In the genomic region with DNA sequence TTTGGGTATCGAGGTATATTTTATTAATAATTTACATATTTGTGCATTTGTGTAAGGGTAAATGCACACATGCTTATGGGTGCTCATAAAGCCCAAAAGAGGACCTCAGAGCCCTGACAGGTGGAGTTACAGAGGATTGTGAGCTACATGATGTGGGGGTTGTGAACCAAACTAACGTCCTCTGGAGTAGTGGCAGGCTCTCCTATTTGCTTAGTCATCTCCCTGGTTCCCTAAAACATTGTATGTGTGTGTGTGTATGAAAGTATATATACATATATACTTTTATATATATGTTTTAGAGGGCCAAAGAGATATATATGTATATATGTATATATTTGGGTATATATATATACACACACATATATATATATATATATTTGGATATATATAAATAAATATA, we compare ENCODE assay signal across 38 mouse cellular contexts. TPM values are rescaled to one million over a fixed set of nuclear protein-coding genes. Genes with fewer than 3 reads are reported as not detected.
"Had no signal": no experiment of that assay in that cellular context is flagged by ENCODE, and none has a peak within 500 bp of the region (broad histone marks: within the 10 kb centered on the region; RNA-seq: fewer than 3 reads in every experiment).

No protein-coding gene starts in this region.

- H3K9ac ChIP-seq: heart, embryonic 13.5 days; heart, embryonic 15.5 days; hindbrain, embryonic 14.5 days; intestine, embryonic 15.5 days; limb, embryonic 12.5 days; liver, embryonic 12.5 days; liver, embryonic 14.5 days had no signal

- H3K4me2 ChIP-seq: heart, embryonic 11.5 days; heart, embryonic 13.5 days; heart, embryonic 15.5 days; hindbrain, embryonic 14.5 days; intestine, embryonic 15.5 days; limb, embryonic 12.5 days; liver, embryonic 12.5 days had no signal

- H3K27ac ChIP-seq: heart, adult 2 months; heart, embryonic 13.5 days; heart, embryonic 15.5 days; hindbrain, embryonic 14.5 days; intestine, embryonic 15.5 days; layer of hippocampus, adult 2 months; left cerebral cortex, adult 2 months; limb, embryonic 10.5 days; limb, embryonic 12.5 days; liver, embryonic 12.5 days; liver, embryonic 14.5 days had no signal

- H3K9me3 ChIP-seq: heart, embryonic 15.5 days; intestine, embryonic 15.5 days; limb, embryonic 10.5 days; limb, embryonic 12.5 days; liver, embryonic 12.5 days had no signal

- H3K4me3 ChIP-seq: heart, adult 2 months; heart, embryonic 13.5 days; heart, embryonic 15.5 days; intestine, embryonic 15.5 days; layer of hippocampus, adult 2 months; left cerebral cortex, adult 2 months; limb, embryonic 10.5 days; limb, embryonic 12.5 days; liver, embryonic 12.5 days had no signal

- H3K27me3 ChIP-seq: heart, embryonic 13.5 days; heart, embryonic 15.5 days; intestine, embryonic 15.5 days; limb, embryonic 12.5 days; liver, embryonic 12.5 days had no signal

- DNase-seq: gastrocnemius, postnatal 14 days; heart, adult 11 months; heart, adult 2 months; heart, postnatal 14 days; heart, postnatal 36 days; kidney, adult 18-20 months; kidney, adult 8-10 months; kidney, postnatal 10 days; kidney, postnatal 25 days; kidney, postnatal 4 days; layer of hippocampus, postnatal 36 days had no signal

- H3K36me3 ChIP-seq: heart, embryonic 13.5 days; heart, embryonic 15.5 days; intestine, embryonic 15.5 days; limb, embryonic 10.5 days; limb, embryonic 12.5 days; liver, embryonic 12.5 days had no signal

- ATAC-seq: hindbrain, embryonic 16.5 days; inflammation-experienced regulatory T-cells, adult 6 months; intestine, embryonic 15.5 days; intestine, postnatal 0 days; liver, embryonic 12.5 days had no signal

- H3K4me1 ChIP-seq: heart, embryonic 13.5 days; heart, embryonic 15.5 days; intestine, embryonic 15.5 days; limb, embryonic 10.5 days; limb, embryonic 12.5 days; liver, embryonic 12.5 days had no signal

RNA-seq across cellular contexts. Expression of a gene that starts 36.4 kb away (rescaled TPM):
- total RNA-seq: gastrocnemius, adult 18-20 months; gastrocnemius, adult 8-10 months; gastrocnemius, postnatal 14 days; gastrocnemius, postnatal 4 days; heart, adult 2 months; heart, postnatal 14 days; heart, postnatal 36 days; hematopoietic stem cell, adult 5-6 weeks; layer of hippocampus, adult 2 months; layer of hippocampus, postnatal 14 days; layer of hippocampus, postnatal 36 days; left cerebral cortex, adult 2 months; left cerebral cortex, postnatal 14 days; left cerebral cortex, postnatal 36 days; liver, adult 2 months had no signal
- polyA plus RNA-seq: heart, adult 2 months; heart, embryonic 11.5 days; heart, embryonic 13.5 days; heart, embryonic 15.5 days; heart, postnatal 0 days; hindbrain, embryonic 11.5 days; hindbrain, embryonic 14.5 days; hindbrain, embryonic 16.5 days; inflammation-experienced regulatory T-cells, adult 6 months; intestine, embryonic 15.5 days; intestine, postnatal 0 days; kidney, embryonic 14.5 days; kidney, embryonic 16.5 days; limb, embryonic 10.5 days; limb, embryonic 12.5 days; limb, embryonic 14.5 days; liver, adult 2 months; liver, embryonic 12.5 days; liver, embryonic 14.5 days had no signal

RNA-seq across cellular contexts. Expression of a gene that starts 59.6 kb away (rescaled TPM):
- total RNA-seq: gastrocnemius, adult 18-20 months; gastrocnemius, adult 8-10 months; gastrocnemius, postnatal 14 days; gastrocnemius, postnatal 4 days; heart, adult 2 months; heart, postnatal 14 days; heart, postnatal 36 days; hematopoietic stem cell, adult 5-6 weeks; layer of hippocampus, adult 2 months; layer of hippocampus, postnatal 14 days; layer of hippocampus, postnatal 36 days; left cerebral cortex, adult 2 months; left cerebral cortex, postnatal 14 days; left cerebral cortex, postnatal 36 days; liver, adult 2 months had no signal
- polyA plus RNA-seq: heart, adult 2 months; heart, embryonic 11.5 days; heart, embryonic 13.5 days; heart, embryonic 15.5 days; heart, postnatal 0 days; hindbrain, embryonic 11.5 days; hindbrain, embryonic 14.5 days; hindbrain, embryonic 16.5 days; inflammation-experienced regulatory T-cells, adult 6 months; intestine, embryonic 15.5 days; intestine, postnatal 0 days; kidney, embryonic 14.5 days; kidney, embryonic 16.5 days; limb, embryonic 10.5 days; limb, embryonic 12.5 days; limb, embryonic 14.5 days; liver, adult 2 months; liver, embryonic 12.5 days; liver, embryonic 14.5 days had no signal
